Mouse (Mus musculus) midbrain, embryonic 15.5 days (tissue): Measurements from ENCODE around the gene BC049715. TPM values are rescaled to one million over a fixed set of nuclear protein-coding genes. Genes with fewer than 3 reads are reported as not detected.
"Not testable (repeated sequence)": the region's sequence is repeated elsewhere in the genome, so short reads cannot be mapped to it uniquely, and the experiment has no call there.

Source experiments
- ATAC-seq: fragments of 200-750 bp; cut with Nextera tagmentation; replicated peaks from 2 replicates; pipeline ENCODE4 v1.8.0; 2017; ENCODE audit warnings: moderate TSS enrichment
- H3K27ac ChIP-seq: fragments of 300-500 bp; sonication (generic); 2 replicates; pipeline ENCODE4 v1.5.1; 2015; ENCODE audit warnings: mild to moderate bottlenecking, inconsistent platforms
- H3K27me3 ChIP-seq: fragments of 300-500 bp; sonication (generic); replicated peaks from 2 replicates; pipeline ENCODE4 v1.6.1; 2015; ENCODE audit warnings: inconsistent platforms
- H3K36me3 ChIP-seq: fragments of 300-500 bp; sonication (generic); replicated peaks from 2 replicates; pipeline ENCODE4 v1.6.1; 2015; ENCODE audit warnings: inconsistent platforms
- H3K4me1 ChIP-seq: fragments of 300-500 bp; sonication (generic); 2 replicates; pipeline ENCODE4 v1.6.1; 2015; ENCODE audit warnings: inconsistent platforms
- H3K4me2 ChIP-seq: fragments of 300-500 bp; sonication (generic); 2 replicates; pipeline ENCODE4 v1.6.1; 2015; ENCODE audit warnings: inconsistent platforms, mild to moderate bottlenecking, moderate library complexity
- H3K4me3 ChIP-seq: fragments of 300-500 bp; sonication (generic); 2 replicates; pipeline ENCODE4 v1.5.1; 2015; ENCODE audit warnings: mild to moderate bottlenecking, inconsistent platforms
- H3K9ac ChIP-seq: fragments of 300-500 bp; sonication (generic); 2 replicates; pipeline ENCODE4 v1.6.1; 2015; ENCODE audit warnings: mild to moderate bottlenecking, inconsistent platforms
- H3K9me3 ChIP-seq: fragments of 300-500 bp; sonication (generic); 2 replicates; pipeline ENCODE4 v1.6.1; 2016; ENCODE audit warnings: inconsistent platforms
- WGBS: fragments of 180-500 bp; shearing (Covaris S2); methylation state at CpG from one replicate; pipeline ENCODE4 v1.1.7; 2015; ENCODE audit warnings: mixed read lengths; 5-methylcytosine and 5-hydroxymethylcytosine counted together
- polyA plus RNA-seq: library from polyadenylated mRNA; unstranded; fragments of >200 nt; fragmentation: Nextera tagmentation; extraction: Ambion mirVana; gene quantifications from 2 replicates; pipeline ENCODE4 v1.2.1, GENCODE M21; 2015

The BC049715 gene
- polyA plus RNA-seq, 1 experiment from 2014 or later = 1.5 TPM

DNA sequence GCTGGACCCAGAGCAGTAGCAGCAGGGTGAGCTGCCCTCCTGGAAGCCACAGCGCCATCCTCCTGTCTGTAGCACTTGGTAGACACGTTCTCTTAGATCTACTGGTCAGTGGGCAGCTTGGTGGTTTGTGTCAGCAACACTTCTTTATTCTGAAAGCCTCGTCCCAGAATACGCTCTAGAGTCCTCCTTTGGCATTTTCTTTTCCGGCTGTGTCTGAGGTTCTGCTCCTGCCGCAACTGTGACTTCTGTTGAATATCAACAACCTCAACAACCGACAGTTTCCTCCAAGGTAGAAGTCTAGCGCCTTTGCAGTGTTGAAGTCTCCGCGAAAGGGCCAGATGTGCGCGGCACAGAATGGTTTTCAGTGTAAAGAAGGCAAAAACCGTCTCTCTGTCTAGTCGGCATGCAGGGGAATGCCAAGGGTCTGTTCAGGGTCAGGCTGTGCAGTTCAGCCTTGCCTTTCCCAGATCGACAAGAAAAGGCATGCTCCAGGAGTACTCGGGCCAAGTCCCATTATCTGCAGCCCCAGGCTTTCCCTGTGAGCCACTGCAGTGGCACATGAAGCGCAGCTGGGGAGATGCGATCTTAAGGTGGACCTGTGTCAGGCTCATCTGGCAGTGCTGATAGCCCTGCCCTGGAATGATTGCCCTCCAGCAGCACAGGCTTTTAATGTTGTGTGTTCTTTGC is 29.9 kb downstream of the BC049715 start, which contains the start of gene Art4:
Gene Art4, minus strand, starts transcription at position 548 of the 687 bp plus-strand sequence.
- H3K9ac ChIP-seq = no peak within 1 kb of the TSS
- H3K36me3 ChIP-seq = no peaks in the 10 kb centered on the region
- 75% methylated on average over 18 of the region's 18 CpGs for WGBS
- H3K27ac ChIP-seq = no peak within 1 kb of the TSS
- no peaks in the 10 kb centered on the region for H3K27me3 ChIP-seq
- H3K4me3 ChIP-seq = no peak within 1 kb of the TSS
- peaks cover 3% of the 10 kb centered on the region; the same call in 1 of the 2 replicates for H3K4me1 ChIP-seq
- H3K4me2 ChIP-seq = no peak within 1 kb of the TSS
- no peaks in the 10 kb centered on the region for H3K9me3 ChIP-seq
- no peak for ATAC-seq

DNA sequence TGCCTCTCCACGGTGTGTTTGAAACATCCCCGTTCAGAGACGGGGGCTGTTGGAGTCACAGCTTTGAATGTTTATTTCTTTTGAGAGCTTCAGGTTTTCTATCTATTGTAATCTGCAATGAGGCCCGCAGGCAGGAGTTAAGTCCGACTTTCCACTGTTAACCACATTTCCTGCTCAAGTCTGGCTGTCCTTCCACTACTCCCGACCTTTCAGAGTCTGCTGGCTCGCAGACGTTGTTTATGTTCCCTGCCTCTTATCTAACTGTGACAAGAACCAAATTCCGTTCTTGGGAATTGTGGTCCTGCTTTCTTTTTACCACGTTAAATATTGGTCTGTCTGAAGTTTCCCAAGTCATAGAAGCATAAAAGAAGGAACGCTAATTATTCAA is 30.4 kb downstream of the BC049715 start:
- Histone ChIP-seq H3K4me3 (no peak overlapping the region), H3K9me3 (no peaks in the 10 kb centered on the region), H3K27ac (no peak overlapping the region), H3K36me3 (no peaks in the 10 kb centered on the region), H3K9ac (no peak overlapping the region), H3K4me2 (no peak overlapping the region), H3K27me3 (no peaks in the 10 kb centered on the region), H3K4me1 (peaks cover under 1% of the 10 kb centered on the region; the same call in 1 of the 2 replicates)
- no peak for ATAC-seq
- WGBS = 67% methylated on average over 11 of the region's 11 CpGs

DNA sequence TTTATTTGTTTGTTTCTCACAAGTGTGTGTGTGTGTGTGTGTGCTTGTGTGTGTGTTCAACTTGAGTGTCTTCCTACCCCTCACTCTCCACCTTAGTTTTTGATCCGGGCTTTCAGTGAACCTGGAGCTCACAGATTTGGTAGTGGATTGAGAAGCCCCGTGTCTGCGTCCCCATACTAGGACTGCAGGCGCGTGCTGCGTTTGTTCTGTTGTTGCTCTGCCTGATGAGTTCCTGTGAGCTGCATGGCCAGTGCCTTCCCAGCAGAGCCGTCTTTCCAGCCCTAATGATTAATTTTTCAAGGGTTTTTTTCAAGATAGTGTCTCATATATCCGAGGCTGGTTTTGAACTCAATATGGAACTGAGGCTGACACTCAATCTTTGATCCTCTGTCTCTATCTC is 31.0 kb downstream of the BC049715 start:
- H3K9ac ChIP-seq = no peak overlapping the region
- 82% methylated on average over 8 of the region's 8 CpGs for WGBS
- no peaks in the 10 kb centered on the region for H3K4me1 ChIP-seq
- H3K27me3 ChIP-seq = no peaks in the 10 kb centered on the region
- no peak overlapping the region for H3K27ac ChIP-seq
- no peaks in the 10 kb centered on the region for H3K9me3 ChIP-seq
- no peak overlapping the region for H3K4me3 ChIP-seq
- H3K36me3 ChIP-seq = no peaks in the 10 kb centered on the region
- no peak for ATAC-seq
- no peak overlapping the region for H3K4me2 ChIP-seq

DNA sequence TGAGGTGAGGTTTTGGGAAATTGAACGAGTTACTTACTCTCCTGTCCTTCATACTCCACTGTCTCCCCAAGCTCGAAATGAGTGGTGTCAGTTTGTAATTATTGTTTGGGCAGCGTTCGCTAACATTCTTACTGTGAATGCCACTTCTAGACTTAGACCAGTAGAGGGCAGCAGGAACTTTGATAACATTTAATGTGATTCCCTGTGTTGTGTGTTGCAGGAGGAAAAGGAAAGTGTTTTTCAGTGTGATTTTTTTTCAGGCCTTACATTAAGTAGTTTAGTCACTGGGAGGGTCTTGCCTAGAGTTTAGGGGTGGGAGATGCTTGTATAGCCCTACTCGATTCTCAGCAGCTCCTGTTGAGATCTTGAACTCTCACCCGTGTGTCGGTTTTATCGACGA is 33.6 kb downstream of the BC049715 start:
- H3K27me3 ChIP-seq = no peaks in the 10 kb centered on the region
- no peak overlapping the region for H3K27ac ChIP-seq
- no peaks in the 10 kb centered on the region for H3K36me3 ChIP-seq
- no peaks in the 10 kb centered on the region for H3K4me1 ChIP-seq
- H3K9me3 ChIP-seq = no peaks in the 10 kb centered on the region
- WGBS = 49% methylated on average over 9 of the region's 9 CpGs
- no peak overlapping the region for H3K4me2 ChIP-seq
- no peak overlapping the region for H3K9ac ChIP-seq
- ATAC-seq = peak; percentile 43; the same call in 1 of the 2 replicates
- H3K4me3 ChIP-seq = no peak overlapping the region

DNA sequence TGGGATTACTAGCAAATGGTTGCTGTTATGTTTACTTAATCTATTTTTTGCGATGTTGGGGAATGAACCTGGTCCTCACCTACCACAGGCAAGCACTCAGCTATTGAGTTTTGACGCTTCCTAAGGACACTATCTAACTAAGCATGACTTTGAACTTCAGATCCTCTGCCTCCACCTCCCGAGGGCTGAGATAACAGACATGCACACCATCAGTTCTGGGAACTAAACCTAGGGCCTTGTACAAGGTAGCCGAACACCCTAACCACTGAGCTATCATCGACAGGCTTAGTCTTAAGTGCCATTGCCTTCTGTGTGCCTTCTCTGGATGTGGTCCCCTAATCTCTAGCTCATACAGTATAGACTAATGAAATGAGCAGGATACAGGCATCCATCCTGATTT is 37.9 kb downstream of the BC049715 start:
- Histone ChIP-seq H3K4me3 (no peak overlapping the region), H3K36me3 (no peaks in the 10 kb centered on the region), H3K9ac (no peak overlapping the region), H3K27me3 (no peaks in the 10 kb centered on the region), H3K4me2 (no peak overlapping the region), H3K27ac (no peak overlapping the region), H3K4me1 (no peaks in the 10 kb centered on the region), H3K9me3 (no peaks in the 10 kb centered on the region)
- WGBS = 92% methylated on average over 5 of the region's 5 CpGs
- no peak for ATAC-seq

DNA sequence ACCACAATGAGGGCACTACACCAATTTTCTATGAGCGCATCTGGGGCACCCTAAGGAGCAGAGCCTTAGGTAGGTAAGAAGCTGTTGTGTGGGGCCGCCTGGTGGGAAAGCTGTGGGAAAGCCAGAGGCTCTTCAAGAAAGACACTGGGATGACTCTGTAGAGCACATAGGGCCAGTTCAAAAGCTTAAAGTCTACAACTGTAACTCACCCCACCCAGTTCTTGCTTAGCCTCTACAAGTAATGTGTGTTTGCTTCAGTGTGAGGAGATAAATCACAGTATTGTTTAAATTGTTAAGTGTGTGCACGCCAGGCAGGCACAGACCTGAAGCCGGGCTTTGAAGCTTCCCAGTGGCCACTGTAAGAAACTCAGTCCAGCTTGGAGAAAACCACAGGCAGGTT is 38.7 kb downstream of the BC049715 start:
- Histone ChIP-seq H3K4me2 (no peak overlapping the region), H3K27ac (no peak overlapping the region), H3K4me1 (no peaks in the 10 kb centered on the region), H3K4me3 (no peak overlapping the region), H3K36me3 (no peaks in the 10 kb centered on the region), H3K27me3 (no peaks in the 10 kb centered on the region), H3K9ac (no peak overlapping the region), H3K9me3 (no peaks in the 10 kb centered on the region)
- 83% methylated on average over 4 of the region's 4 CpGs for WGBS
- ATAC-seq = no peak

DNA sequence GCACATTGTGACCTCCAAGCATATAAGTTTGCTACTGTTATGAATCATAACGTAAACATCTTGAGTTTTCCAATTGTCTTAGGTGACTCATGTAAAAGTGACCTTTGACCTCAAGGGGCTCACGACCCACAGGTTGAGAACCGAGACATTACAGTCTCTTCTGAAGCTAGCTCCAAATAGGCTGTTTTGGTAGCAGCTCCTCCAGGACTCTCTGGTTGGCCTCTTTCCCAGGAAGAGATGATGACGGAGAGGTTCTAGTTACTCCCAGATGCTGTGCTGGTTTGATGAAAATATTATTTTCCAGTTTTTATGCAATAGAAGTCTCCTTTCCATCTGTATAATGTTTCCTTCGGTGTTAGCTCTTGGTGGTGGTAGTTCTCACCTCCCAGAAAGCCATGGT is 41.5 kb downstream of the BC049715 start:
- H3K9ac ChIP-seq = no peak overlapping the region
- H3K4me1 ChIP-seq = no peaks in the 10 kb centered on the region
- H3K27me3 ChIP-seq = no peaks in the 10 kb centered on the region
- H3K27ac ChIP-seq = no peak overlapping the region
- WGBS = 85% methylated on average over 5 of the region's 5 CpGs
- no peaks in the 10 kb centered on the region for H3K36me3 ChIP-seq
- H3K9me3 ChIP-seq = no peaks in the 10 kb centered on the region
- ATAC-seq = no peak
- no peak overlapping the region for H3K4me3 ChIP-seq
- no peak overlapping the region for H3K4me2 ChIP-seq

DNA sequence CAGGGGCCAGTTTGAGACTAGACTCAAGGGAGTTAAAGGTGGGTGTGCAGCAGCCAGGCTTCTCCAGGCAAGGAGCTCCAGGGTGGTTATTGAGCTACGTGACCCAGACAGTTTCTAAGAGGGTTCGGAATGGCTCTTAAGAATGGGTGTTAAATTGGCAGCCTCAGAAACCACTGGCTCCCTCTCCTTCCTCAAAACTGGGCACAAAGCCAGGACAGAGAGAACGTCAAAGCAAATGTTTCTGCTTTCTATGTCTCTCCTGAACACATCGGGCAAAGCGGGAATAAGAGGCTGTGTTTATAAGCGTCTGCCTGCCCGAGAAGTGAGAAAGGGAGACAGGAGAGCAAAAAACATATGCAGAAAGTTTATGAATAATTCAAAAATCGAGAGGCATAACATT is 47.2 kb downstream of the BC049715 start:
- no peaks in the 10 kb centered on the region for H3K9me3 ChIP-seq
- 42% methylated on average over 8 of the region's 8 CpGs for WGBS
- H3K4me3 ChIP-seq = no peak overlapping the region
- no peaks in the 10 kb centered on the region; the same call in 1 of the 2 replicates for H3K4me1 ChIP-seq
- H3K27me3 ChIP-seq = no peaks in the 10 kb centered on the region
- no peak overlapping the region for H3K9ac ChIP-seq
- no peak overlapping the region for H3K4me2 ChIP-seq
- no peak for ATAC-seq
- H3K36me3 ChIP-seq = no peaks in the 10 kb centered on the region
- no peak overlapping the region for H3K27ac ChIP-seq

DNA sequence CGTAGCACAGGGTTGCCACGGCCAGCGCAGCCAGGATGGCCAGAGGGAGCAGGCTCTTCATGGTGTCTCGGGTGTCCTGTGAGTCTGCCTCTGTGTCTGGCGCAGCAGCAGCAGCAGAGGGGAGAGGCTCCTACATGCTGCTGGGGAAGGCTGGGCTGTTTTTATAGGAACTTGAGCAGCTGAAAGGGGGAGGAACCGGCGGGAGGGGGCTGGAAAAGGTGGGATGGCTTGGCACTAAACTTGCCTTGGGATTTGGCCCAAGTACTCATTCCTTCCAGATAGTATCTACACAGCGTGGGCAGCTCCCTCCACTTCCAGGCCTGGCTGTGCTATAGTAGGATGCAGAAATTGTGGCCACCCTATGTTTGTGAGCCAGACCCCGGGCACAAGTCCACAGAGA is 48.2 kb downstream of the BC049715 start, which contains the start of gene Mgp:
Gene Mgp, minus strand, starts transcription at position 154 of the 400 bp plus-strand sequence.
- WGBS = 57% methylated on average over 9 of the region's 9 CpGs
- Histone ChIP-seq H3K27me3 (no peaks in the 10 kb centered on the region), H3K4me3 (no peak within 1 kb of the TSS), H3K4me1 (no peaks in the 10 kb centered on the region; the same call in 1 of the 2 replicates), H3K9ac (no peak within 1 kb of the TSS), H3K27ac (no peak within 1 kb of the TSS), H3K36me3 (no peaks in the 10 kb centered on the region), H3K9me3 (no peaks in the 10 kb centered on the region), H3K4me2 (no peak within 1 kb of the TSS)
- no peak for ATAC-seq

DNA sequence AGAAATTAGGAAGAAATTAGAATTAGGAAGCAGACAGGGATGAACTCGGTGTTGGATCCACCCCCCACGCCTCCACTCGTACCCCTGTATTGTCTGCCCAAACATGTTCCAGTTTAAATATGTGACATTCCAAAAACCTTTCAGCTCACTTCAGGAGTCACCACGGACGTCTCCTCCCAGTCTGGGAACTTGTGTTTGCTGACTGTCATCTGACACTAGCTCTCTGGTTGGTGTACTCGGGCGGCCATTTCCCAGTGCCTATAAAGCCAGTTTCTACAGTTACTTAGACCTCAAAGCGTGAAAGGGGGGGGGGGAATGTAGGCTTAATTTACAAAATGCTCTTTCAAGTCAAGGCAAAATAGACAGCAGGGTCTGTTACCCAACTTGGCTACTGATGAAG is 54.3 kb downstream of the BC049715 start:
- Histone ChIP-seq H3K27ac (no peak overlapping the region), H3K9ac (no peak overlapping the region), H3K4me2 (no peak overlapping the region), H3K4me1 (no peaks in the 10 kb centered on the region), H3K27me3 (no peaks in the 10 kb centered on the region), H3K9me3 (no peaks in the 10 kb centered on the region), H3K4me3 (no peak overlapping the region), H3K36me3 (no peaks in the 10 kb centered on the region)
- 78% methylated on average over 8 of the region's 8 CpGs for WGBS
- no peak for ATAC-seq

DNA sequence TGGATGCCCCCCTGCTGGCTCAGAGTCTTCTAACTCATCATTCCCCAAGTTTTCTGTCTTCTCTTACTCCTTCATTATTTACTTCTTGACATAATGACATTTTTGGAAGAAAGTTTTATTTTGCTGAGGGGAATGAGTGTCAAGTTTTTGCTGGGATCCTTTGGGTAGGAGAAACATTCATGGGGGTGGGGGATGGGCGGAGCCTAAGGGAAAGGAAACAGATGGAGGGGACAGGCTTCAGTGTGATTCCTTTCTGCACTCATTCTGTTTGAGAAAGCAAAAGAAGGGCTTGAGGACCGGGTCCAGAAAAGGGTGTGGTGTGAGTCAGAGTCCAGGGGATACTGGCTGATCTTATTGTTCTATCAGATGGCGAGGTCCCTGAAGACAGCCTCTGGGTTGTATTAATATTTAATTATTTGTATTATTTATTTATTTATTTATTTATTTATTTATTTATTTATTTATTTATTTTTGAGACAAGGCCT is 56.0 kb downstream of the BC049715 start:
- H3K36me3 ChIP-seq = no peaks in the 10 kb centered on the region
- ATAC-seq = no peak
- H3K4me1 ChIP-seq = no peaks in the 10 kb centered on the region
- H3K4me2 ChIP-seq = no peak overlapping the region
- no peak overlapping the region for H3K27ac ChIP-seq
- no peaks in the 10 kb centered on the region for H3K9me3 ChIP-seq
- H3K27me3 ChIP-seq = no peaks in the 10 kb centered on the region
- 81% methylated on average over 3 of the region's 3 CpGs for WGBS
- no peak overlapping the region for H3K4me3 ChIP-seq
- no peak overlapping the region for H3K9ac ChIP-seq

DNA sequence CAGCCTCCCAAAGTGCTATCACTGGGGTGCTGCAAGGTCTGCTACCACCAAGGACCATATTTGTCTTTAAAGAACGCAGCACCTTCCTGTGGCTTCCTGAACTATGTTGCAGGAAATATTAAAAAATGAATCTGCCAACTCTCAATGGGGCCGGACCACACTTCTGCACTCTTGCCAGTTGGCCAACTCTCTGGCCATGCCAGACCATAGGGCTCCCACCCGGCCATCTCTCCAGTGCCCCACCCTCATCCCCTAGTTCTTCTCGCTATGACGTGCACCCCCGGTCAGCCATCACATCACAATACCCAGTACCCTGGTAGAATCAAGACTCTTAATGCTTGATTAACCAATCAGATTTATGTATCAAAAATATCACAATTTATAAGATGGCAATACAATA is 56.5 kb downstream of the BC049715 start:
- H3K27ac ChIP-seq = no peak overlapping the region
- H3K4me3 ChIP-seq = no peak overlapping the region
- H3K27me3 ChIP-seq = no peaks in the 10 kb centered on the region
- H3K4me2 ChIP-seq = no peak overlapping the region
- no peak for ATAC-seq
- H3K36me3 ChIP-seq = no peaks in the 10 kb centered on the region
- no peak overlapping the region for H3K9ac ChIP-seq
- WGBS = 93% methylated on average over 6 of the region's 6 CpGs
- no peaks in the 10 kb centered on the region for H3K4me1 ChIP-seq
- no peaks in the 10 kb centered on the region for H3K9me3 ChIP-seq

DNA sequence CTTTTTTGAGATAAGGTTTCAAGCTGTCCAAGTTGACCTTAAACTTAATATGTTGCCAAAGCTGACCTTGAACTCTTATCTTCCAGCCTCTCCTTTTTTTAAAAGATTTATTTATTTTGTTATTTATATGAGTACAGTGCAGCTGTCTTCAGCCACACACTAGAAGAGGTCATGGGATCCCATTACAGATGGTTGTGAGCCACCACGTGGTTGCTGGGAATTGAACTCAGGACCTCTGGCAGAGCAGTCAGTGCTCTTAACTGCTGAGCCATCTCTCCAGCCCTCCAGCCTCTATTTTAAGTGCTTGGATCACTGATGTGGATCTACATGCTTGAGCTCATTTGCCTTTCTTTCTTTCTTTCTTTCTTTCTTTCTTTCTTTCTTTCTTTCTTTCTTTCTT is 57.3 kb downstream of the BC049715 start:
- 52% methylated on average over 1 of the region's 1 CpGs for WGBS
- ATAC-seq = not testable (repeated sequence)

More for the DNA sequence above, 57.3 kb downstream of the BC049715 start:
- H3K4me2 ChIP-seq, H3K27me3 ChIP-seq, H3K4me1 ChIP-seq, H3K9ac ChIP-seq, H3K9me3 ChIP-seq, H3K27ac ChIP-seq, H3K4me3 ChIP-seq, H3K36me3 ChIP-seq: not testable (repeated sequence)
